Mouse (Mus musculus) limb, embryonic 12.5 days (tissue): ENCODE data around the gene Ide. TPM values are rescaled to one million over a fixed set of nuclear protein-coding genes. Genes with fewer than 3 reads are reported as not detected.

Experiments used
- ATAC-seq: fragments of 200-750 bp; cut with Nextera tagmentation; 2 replicates; pipeline ENCODE4 v1.8.0; 2017; ENCODE audit warnings: low read depth, moderate TSS enrichment; ENCODE audit not compliant: insufficient number of reproducible peaks, insufficient read depth, low FRiP score, low TSS enrichment
- H3K27ac ChIP-seq: fragments of 300-500 bp; sonication (generic); 2 replicates; pipeline ENCODE4 v1.5.1; 2016; ENCODE audit warnings: mild to moderate bottlenecking, moderate library complexity
- H3K27me3 ChIP-seq: fragments of 300-500 bp; sonication (generic); 2 replicates; pipeline ENCODE4 v1.6.1; 2016; ENCODE audit warnings: mild to moderate bottlenecking, moderate library complexity
- H3K36me3 ChIP-seq: fragments of 300-500 bp; sonication (generic); 2 replicates; pipeline ENCODE4 v1.6.1; 2016; ENCODE audit warnings: mild to moderate bottlenecking, moderate library complexity
- H3K4me1 ChIP-seq: fragments of 300-500 bp; sonication (generic); replicated peaks from 2 replicates; pipeline ENCODE4 v1.6.1; 2016
- H3K4me2 ChIP-seq: fragments of 300-500 bp; sonication (generic); 2 replicates; pipeline ENCODE4 v1.6.1; 2016; ENCODE audit warnings: mild to moderate bottlenecking, moderate library complexity
- H3K4me3 ChIP-seq: fragments of 300-500 bp; sonication (generic); replicated peaks from 2 replicates; pipeline ENCODE4 v1.5.1; 2016; ENCODE audit warnings: mild to moderate bottlenecking
- H3K9ac ChIP-seq: fragments of 300-500 bp; sonication (generic); replicated peaks from 2 replicates; pipeline ENCODE4 v1.6.1; 2016; ENCODE audit warnings: mild to moderate bottlenecking, moderate library complexity
- H3K9me3 ChIP-seq: fragments of 300-500 bp; sonication (generic); 2 replicates; pipeline ENCODE4 v1.6.1; 2016; ENCODE audit warnings: mild to moderate bottlenecking, moderate library complexity
- WGBS: fragments of 180-500 bp; shearing (Covaris S2); methylation state at CpG from one replicate; pipeline ENCODE4 v1.1.7; 2016; 5-methylcytosine and 5-hydroxymethylcytosine counted together
- polyA plus RNA-seq: library from polyadenylated mRNA; unstranded; fragments of >200 nt; fragmentation: Nextera tagmentation; extraction: Ambion mirVana; gene quantifications from 2 replicates; pipeline ENCODE4 v1.2.1, GENCODE M21; 2016

The Ide gene
- polyA plus RNA-seq, 1 experiment from 2014 or later = 39.7 TPM

GRCm38 (mm10) chr19:37363128-37363939, 25.7 kb upstream of the Ide start:
- WGBS = 85% methylated on average over 11 of the region's 11 CpGs
- no peak overlapping the region for H3K4me2 ChIP-seq
- ATAC-seq = no peak
- no peak overlapping the region for H3K4me3 ChIP-seq
- no peaks in the 10 kb centered on the region for H3K9me3 ChIP-seq
- H3K27me3 ChIP-seq = no peaks in the 10 kb centered on the region
- H3K4me1 ChIP-seq = no peaks in the 10 kb centered on the region
- H3K27ac ChIP-seq = no peak overlapping the region
- no peaks in the 10 kb centered on the region for H3K36me3 ChIP-seq
- H3K9ac ChIP-seq = no peak overlapping the region

GRCm38 (mm10) chr19:37362545-37362944, 24.9 kb upstream of the Ide start:
- H3K27me3 ChIP-seq = no peaks in the 10 kb centered on the region
- no peak overlapping the region for H3K27ac ChIP-seq
- H3K4me1 ChIP-seq = no peaks in the 10 kb centered on the region
- H3K4me2 ChIP-seq = no peak overlapping the region
- 32% methylated on average over 5 of the region's 5 CpGs for WGBS
- H3K9me3 ChIP-seq = no peaks in the 10 kb centered on the region
- H3K4me3 ChIP-seq = no peak overlapping the region
- no peak overlapping the region for H3K9ac ChIP-seq
- no peaks in the 10 kb centered on the region for H3K36me3 ChIP-seq
- no peak for ATAC-seq

GRCm38 (mm10) chr19:37360044-37360443, 22.4 kb upstream of the Ide start:
- Histone ChIP-seq H3K4me2 (no peak overlapping the region), H3K4me3 (no peak overlapping the region), H3K9me3 (no peaks in the 10 kb centered on the region), H3K36me3 (no peaks in the 10 kb centered on the region), H3K4me1 (no peaks in the 10 kb centered on the region), H3K27me3 (no peaks in the 10 kb centered on the region), H3K9ac (no peak overlapping the region), H3K27ac (no peak overlapping the region)
- no peak for ATAC-seq
- 76% methylated on average over 5 of the region's 5 CpGs for WGBS

GRCm38 (mm10) chr19:37353331-37353730, 15.7 kb upstream of the Ide start:
- no peak overlapping the region for H3K4me2 ChIP-seq
- peaks cover 15% of the 10 kb centered on the region for H3K36me3 ChIP-seq
- WGBS = 82% methylated on average over 6 of the region's 6 CpGs
- H3K9me3 ChIP-seq = no peaks in the 10 kb centered on the region
- H3K4me3 ChIP-seq = no peak overlapping the region
- no peaks in the 10 kb centered on the region for H3K27me3 ChIP-seq
- no peak overlapping the region for H3K9ac ChIP-seq
- no peak for ATAC-seq
- H3K27ac ChIP-seq = no peak overlapping the region
- H3K4me1 ChIP-seq = no peaks in the 10 kb centered on the region

GRCm38 (mm10) chr19:37352756-37353155, 15.1 kb upstream of the Ide start:
- Histone ChIP-seq H3K27ac (no peak overlapping the region), H3K4me2 (no peak overlapping the region), H3K27me3 (no peaks in the 10 kb centered on the region), H3K36me3 (peaks cover 15% of the 10 kb centered on the region), H3K9me3 (no peaks in the 10 kb centered on the region), H3K4me1 (no peaks in the 10 kb centered on the region), H3K9ac (no peak overlapping the region), H3K4me3 (no peak overlapping the region)
- 86% methylated on average over 3 of the region's 3 CpGs for WGBS
- ATAC-seq = no peak

- H3K27me3 ChIP-seq = no peaks in the 10 kb centered on the region
- H3K4me1 ChIP-seq = no peaks in the 10 kb centered on the region
- ATAC-seq = no peak
- H3K9ac ChIP-seq = no peak overlapping the region
- no peaks in the 10 kb centered on the region for H3K9me3 ChIP-seq
- no peak overlapping the region for H3K27ac ChIP-seq
- no peak overlapping the region for H3K4me3 ChIP-seq
- H3K36me3 ChIP-seq = peaks cover 15% of the 10 kb centered on the region
- no peak overlapping the region for H3K4me2 ChIP-seq
Measured at GRCm38 (mm10) chr19:37348952-37349351, 11.3 kb upstream of the Ide start.

- H3K36me3 ChIP-seq = peaks cover 15% of the 10 kb centered on the region
- ATAC-seq = no peak
- H3K4me1 ChIP-seq = no peaks in the 10 kb centered on the region
- H3K9ac ChIP-seq = no peak overlapping the region
- 89% methylated on average over 10 of the region's 10 CpGs for WGBS
- H3K4me3 ChIP-seq = no peak overlapping the region
- H3K4me2 ChIP-seq = no peak overlapping the region
- no peaks in the 10 kb centered on the region for H3K27me3 ChIP-seq
- no peaks in the 10 kb centered on the region for H3K9me3 ChIP-seq
- H3K27ac ChIP-seq = no peak overlapping the region
Measured at GRCm38 (mm10) chr19:37348331-37348730, 10.7 kb upstream of the Ide start.

- WGBS = 73% methylated on average over 3 of the region's 3 CpGs
- Histone ChIP-seq H3K27ac (no peak overlapping the region), H3K4me1 (no peaks in the 10 kb centered on the region), H3K36me3 (0 out of 2 replicates have a peak, but pooled peaks cover 6% of the 10 kb centered on the region), H3K4me2 (no peak overlapping the region), H3K27me3 (no peaks in the 10 kb centered on the region), H3K9ac (no peak overlapping the region), H3K4me3 (no peak overlapping the region), H3K9me3 (no peaks in the 10 kb centered on the region)
- ATAC-seq = no peak
Measured at GRCm38 (mm10) chr19:37346258-37346657, 8.6 kb upstream of the Ide start.

- no peak for ATAC-seq
- H3K27ac ChIP-seq = no peak overlapping the region
- no peak overlapping the region for H3K9ac ChIP-seq
- no peak overlapping the region for H3K4me2 ChIP-seq
- H3K4me1 ChIP-seq = no peaks in the 10 kb centered on the region
- H3K9me3 ChIP-seq = no peaks in the 10 kb centered on the region
- 80% methylated on average over 5 of the region's 5 CpGs for WGBS
- no peaks in the 10 kb centered on the region for H3K27me3 ChIP-seq
- no peaks in the 10 kb centered on the region for H3K36me3 ChIP-seq
- no peak overlapping the region for H3K4me3 ChIP-seq
Measured at GRCm38 (mm10) chr19:37343899-37344298, 6.2 kb upstream of the Ide start.

GRCm38 (mm10) chr19:37340931-37341330, 3.3 kb upstream of the Ide start:
- no peak for ATAC-seq
- Histone ChIP-seq H3K4me2 (no peak overlapping the region), H3K4me3 (no peak overlapping the region), H3K9me3 (no peaks in the 10 kb centered on the region), H3K9ac (no peak overlapping the region), H3K4me1 (no peaks in the 10 kb centered on the region), H3K27ac (no peak overlapping the region), H3K27me3 (no peaks in the 10 kb centered on the region), H3K36me3 (no peaks in the 10 kb centered on the region)
- whole genome bisulfite sequencing = 74% methylated on average over 5 of the region's 5 CpGs

GRCm38 (mm10) chr19:37340495-37340894, 2.8 kb upstream of the Ide start:
- Histone ChIP-seq H3K27ac (no peak overlapping the region), H3K4me2 (no peak overlapping the region), H3K9me3 (no peaks in the 10 kb centered on the region), H3K4me1 (no peaks in the 10 kb centered on the region), H3K4me3 (no peak overlapping the region), H3K9ac (no peak overlapping the region), H3K27me3 (no peaks in the 10 kb centered on the region), H3K36me3 (no peaks in the 10 kb centered on the region)
- WGBS = 77% methylated on average over 5 of the region's 5 CpGs
- ATAC-seq = no peak

GRCm38 (mm10) chr19:37335392-37335791, 2.3 kb downstream of the Ide start:
- Histone ChIP-seq H3K27me3 (no peaks in the 10 kb centered on the region), H3K9ac (no peak overlapping the region), H3K9me3 (no peaks in the 10 kb centered on the region), H3K4me2 (no peak overlapping the region), H3K27ac (no peak overlapping the region), H3K4me3 (no peak overlapping the region), H3K4me1 (no peaks in the 10 kb centered on the region), H3K36me3 (no peaks in the 10 kb centered on the region)
- WGBS = 66% methylated on average over 1 of the region's 1 CpGs
- no peak for ATAC-seq
